Mouse (Mus musculus) frontal cortex, adult 2 months (tissue): ENCODE measurements at regions not wholly inside any gene's neighbourhood (a gene's known extent, or its start where the extent isn't known, plus 50 kb on each side); places are given as distances from the start of the nearest gene placed in this dataset.
A peak's percentile ranks its signal among the peaks of the same experiment; 100 is the strongest.

Experiments
- DNase-seq, 2 experiments: peaks; one replicate each; pipeline ENCODE4 v3.0.0; 2022; ENCODE audit warnings: low spot score in 1 of 2; ENCODE audit errors: extremely low spot score in 1 of 2

DNA sequence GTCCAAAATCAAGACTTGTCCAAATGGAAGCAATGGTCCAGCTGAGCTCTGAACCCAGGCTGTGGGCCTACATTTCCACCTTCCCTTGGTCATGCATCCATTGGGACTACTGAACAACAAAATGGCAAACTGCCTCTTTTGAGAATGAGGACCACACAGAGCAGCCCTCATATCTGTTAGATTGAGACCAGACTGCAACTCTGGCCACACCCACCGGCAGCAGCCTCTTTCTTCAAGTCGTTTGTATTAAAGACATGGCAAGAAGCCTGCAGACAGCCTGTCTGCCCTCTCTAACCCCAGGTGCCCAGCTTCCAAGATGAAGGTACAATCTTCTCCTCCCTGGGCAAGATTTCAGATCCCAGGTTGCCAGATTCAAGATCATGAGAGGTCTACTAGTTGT lies 51.8 kb upstream of the St6galnac3 start:
- DNase-seq: no peak

DNA sequence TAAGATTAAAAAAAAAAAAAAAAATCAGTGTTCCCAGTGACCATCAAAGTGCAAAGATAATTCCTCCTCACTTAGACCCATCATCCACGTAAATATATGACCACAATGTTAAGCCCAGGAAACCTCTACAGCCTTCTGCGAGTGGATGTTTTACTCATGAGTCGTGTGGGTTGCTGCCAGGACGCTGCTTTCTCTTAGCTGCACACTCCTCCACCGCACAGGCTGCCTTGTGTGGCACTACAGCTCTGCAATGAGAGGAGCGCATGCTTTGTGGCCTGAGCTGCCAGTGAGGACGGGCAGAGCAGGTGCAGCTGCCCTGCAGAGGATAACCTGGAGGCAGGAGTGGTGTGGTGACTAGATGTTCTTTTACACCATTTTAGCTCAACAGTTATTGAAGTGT lies 53.4 kb upstream of the St6galnac3 start:
- peak in 1 of 2 experiments; percentile 13 for DNase-seq

DNA sequence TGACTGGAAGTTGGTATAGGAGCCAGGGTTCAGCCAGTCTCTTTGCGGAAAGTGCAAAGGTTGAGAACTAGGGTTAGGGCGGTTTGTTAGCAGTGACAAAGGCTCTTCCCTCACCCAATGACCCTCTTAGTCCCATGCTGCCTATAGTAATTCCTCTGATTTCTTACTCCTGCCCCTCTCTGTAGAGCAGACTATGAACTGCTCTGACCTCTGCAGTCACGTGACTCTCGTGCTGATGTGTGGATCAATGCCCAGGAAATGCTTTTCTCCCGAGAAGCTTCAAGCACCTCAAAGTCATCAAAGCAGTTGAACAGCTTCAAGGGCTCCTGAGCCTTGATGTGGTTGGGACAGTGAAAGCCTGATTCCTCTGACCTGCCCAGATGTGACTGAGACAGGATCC lies 57.5 kb upstream of the St6galnac3 start:
- no peak for DNase-seq

DNA sequence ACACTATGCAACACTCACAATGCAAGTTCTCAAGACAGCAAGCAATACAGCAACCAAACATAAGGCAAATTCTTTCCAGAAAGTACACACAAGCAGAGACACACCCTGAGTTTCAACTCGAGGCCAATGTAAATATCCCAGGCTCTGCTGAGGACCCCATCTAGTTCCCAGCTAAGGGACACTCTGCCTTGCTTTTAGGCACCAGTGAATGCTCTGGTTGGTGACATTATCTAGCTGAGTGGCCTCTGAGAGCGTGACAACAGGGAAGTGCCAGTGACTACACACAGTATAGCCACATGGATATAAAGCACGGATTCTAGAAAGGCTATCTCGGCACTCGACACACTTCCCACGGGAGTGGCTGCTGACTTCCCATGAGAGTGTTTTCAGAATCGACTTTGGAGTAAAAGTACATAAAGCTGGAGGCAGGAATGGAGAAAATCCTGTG lies 58.3 kb upstream of the St6galnac3 start:
- no peak for DNase-seq

DNA sequence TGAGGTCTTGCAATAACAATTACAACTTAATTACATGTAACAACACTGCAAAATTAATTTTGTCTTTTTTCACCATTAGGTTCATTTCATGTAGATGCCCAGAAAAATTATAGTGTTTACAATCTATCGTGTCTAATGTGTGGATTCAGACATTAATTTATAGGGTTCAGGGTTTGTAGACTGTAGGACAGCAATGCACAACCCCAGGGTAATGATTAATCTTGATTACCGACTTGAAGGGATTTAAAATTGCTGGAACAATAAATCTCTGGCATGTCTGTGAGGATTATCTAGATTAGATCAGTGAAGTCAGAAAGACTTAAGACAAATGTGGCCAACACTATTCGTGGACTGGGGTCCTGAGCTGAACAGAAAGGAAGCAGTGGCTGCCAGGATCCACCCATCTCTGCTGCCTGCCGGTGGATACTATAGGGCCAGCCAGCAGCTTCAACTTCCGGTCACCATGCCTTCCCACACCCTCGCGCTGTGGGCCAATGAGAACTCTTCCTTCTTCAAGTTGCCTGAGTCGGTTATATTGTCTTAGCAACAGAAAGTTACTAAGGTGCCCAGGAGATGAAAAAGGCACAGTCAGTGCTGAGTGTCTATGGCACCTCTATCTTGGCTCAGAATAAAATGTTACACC lies 59.1 kb upstream of the St6galnac3 start:
- no peak for DNase-seq

DNA sequence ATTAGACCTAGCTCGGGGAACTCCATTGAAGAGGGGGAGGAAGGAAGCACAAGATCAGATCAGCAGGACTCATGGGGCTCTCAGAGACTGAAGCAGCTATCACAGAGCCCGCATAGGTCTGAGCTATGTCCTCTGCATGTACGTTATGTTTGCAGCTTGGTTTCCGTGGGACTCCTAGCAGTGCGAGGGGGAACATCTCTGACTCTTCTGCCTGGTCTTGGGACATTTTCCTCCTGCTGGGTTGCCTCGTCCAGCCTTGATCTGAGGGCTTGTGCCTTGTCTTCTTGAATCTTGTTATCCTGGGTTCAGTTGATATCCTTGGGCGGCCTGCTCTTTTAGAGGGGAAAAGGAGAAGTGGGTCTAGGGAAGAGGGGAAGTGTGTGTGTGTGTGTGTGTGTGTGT lies 53.6 kb upstream of the Asb17 start:
- DNase-seq: no peak

DNA sequence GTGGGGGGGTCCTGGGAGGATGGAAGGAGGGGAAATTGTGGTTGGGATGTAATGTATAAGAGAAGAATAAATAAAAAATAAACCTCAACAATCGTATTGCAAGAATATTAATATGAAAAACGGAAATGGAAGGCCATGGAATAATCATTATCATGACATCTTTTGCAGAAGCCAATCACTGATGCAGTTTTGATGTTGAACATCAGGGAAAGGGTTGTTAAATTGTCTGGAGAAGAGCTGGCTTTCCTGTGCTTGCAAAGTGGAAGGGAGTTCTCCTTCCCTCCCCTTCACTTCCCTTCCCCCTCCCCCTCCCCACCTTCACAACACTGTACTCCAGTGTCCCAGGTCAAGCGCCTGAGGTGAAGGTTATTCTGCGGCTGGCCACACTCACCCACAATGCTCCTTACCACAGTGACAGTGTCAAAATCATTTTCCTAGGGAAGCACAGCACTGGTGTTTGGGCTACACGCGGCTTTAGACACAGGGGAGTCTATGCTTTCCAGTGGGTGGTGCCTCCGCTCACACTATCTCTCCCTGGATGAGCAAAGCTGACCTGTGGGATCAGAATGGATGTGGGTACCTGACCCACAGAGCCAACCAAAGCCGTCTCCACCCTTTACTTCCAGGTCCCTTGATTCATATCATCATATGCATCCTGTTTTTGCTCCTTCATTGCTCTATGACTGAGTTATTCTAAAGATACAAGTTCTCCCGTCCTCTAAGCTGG lies 53.0 kb upstream of the Asb17 start:
- no peak for DNase-seq

DNA sequence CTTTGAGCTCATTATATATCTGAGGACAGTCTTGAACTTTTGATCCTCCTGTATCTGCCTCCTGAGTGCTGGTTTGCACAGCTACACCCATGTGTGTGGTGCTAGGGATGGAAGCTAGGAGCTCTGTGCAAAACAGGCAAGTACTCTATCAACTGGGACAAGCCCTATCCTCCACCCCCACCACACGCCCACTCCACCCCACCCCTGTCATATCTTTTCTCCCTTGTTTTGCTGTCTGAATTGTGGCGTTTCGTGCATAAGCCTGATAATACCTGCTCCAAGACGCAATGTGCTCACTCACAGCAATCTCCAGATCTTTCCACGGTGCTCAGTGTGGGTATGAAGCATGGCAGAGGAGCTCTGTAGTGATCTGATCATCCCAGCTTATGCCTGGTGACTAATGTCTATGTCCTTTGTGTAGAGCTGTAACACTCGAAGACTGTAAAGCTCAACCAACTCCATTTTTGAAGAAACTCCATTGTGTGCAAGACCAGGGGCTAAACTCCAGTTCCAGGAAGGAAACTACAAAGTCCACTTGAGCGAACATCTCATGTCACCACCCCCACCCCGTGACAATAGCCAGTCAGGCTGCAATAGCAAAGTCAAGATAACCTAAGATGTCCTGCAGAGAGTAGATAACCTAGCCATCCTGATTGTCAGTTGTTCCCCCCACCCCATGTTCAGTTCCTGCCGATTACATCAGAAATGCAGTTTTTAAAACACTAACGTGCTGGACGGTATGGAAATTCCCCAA lies 52.2 kb upstream of the Asb17 start:
- DNase-seq: no peak

DNA sequence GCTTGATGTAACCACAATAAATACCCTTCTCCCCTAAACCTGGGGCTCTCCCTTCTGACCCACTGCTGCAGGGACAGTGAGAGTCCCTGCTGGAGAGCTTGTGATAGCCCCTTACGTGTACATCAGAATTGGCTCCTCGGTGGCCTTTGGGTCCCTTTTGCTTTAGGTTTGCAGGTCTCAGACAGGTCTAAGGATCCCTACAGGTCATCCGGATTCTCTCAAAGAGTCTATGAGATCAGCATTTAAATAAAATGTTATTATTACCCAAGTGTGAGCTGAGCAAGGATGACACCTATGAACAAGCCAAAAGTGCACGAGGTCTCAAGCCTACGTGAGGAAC lies 51.7 kb upstream of the Asb17 start:
- DNase-seq: no peak
